Mouse (Mus musculus): ENCODE measurements around the gene Cnksr3.

DNA sequence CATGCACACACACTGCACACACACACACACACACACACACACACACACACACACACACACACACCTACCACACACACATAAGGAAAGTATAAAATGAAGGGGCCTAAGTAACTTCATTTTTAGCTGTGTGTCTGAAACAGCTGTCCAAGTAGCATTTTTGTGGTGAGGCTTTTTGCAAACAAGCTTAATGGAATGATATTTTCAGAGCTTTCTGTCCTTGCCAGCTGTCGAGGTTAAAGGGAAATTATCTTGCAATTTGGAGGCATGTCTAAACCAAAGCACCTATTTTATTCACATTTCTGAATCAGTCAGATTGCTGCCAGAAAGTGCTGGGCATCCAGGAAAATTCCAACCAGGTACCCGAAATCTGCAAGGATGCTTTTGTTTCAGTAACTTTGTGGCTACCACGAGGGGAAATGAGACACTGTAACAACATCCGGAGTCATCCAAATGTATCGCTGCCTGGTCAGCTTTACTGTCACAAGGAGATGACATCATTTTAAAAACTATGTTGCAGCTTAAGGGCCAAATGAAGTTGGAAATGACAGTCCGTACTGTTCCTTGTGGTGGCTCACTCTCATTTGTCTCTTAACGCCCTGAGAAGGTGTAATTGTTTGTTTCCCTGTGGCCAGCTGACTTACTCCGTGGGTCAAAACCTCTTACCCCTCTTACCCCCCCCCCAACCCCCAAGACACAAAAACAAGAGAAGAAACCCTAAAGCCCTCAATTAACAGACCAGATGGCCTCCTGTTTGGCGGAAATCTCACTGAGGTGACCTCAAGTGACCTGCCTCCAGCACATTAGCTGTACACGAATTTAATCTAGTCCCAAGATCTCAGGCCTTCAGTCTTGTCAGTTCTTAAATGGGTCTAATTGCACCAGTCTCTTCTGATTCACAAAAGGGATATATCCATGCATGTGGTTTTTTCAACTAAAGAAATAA is 48.4 kb upstream of the Cnksr3 start:
- TF ChIP-seq E2F4 (IDR thresholded peaks at IDR 0.05; ENCODE audit: insufficient read depth) (no peak), POLR2A (IDR thresholded peaks at IDR 0.05; ENCODE audit: insufficient read length, low read depth) (no peak), POLR2AphosphoS2 (IDR thresholded peaks at IDR 0.05; ENCODE audit: insufficient read length, low read depth) (no peak), USF1 (IDR thresholded peaks at IDR 0.05; ENCODE audit: low read depth) (no peak), MAX (IDR thresholded peaks at IDR 0.05; ENCODE audit: low read depth) (no peak), CEBPB (IDR thresholded peaks at IDR 0.05; ENCODE audit: insufficient read depth, poor library complexity, severe bottlenecking) (no peak), SRF (IDR thresholded peaks at IDR 0.05; ENCODE audit: control insufficient read depth, insufficient read length, low read depth) (no peak), TCF12 (IDR thresholded peaks at IDR 0.05; ENCODE audit: insufficient read depth, poor library complexity, severe bottlenecking) (peak; percentile 9), MYOG (IDR thresholded peaks at IDR 0.05; ENCODE audit: control insufficient read depth in 1 of 3, insufficient read depth in 1 of 3, insufficient read length in 2 of 3, low read depth in 2 of 3) (peak in 2 of 3 experiments; percentile 8 to 24), REST (IDR thresholded peaks at IDR 0.05; ENCODE audit: insufficient read depth, insufficient read length) (no peak)

Measured in myocyte (in vitro differentiated cells).